Mouse (Mus musculus) adrenal gland, adult 18-20 months (tissue): ENCODE results near the gene Cd247. TPM values are rescaled to one million over a fixed set of nuclear protein-coding genes. Genes with fewer than 3 reads are reported as not detected.
A peak's percentile ranks its signal among the peaks of the same experiment; 100 is the strongest.
"Not testable (repeated sequence)": the region's sequence is repeated elsewhere in the genome, so short reads cannot be mapped to it uniquely, and the experiment has no call there.

Experiments
- DNase-seq, 2 experiments: peaks; one replicate each; pipeline ENCODE4 v3.0.0; 2021 to 2022; ENCODE audit warnings: low spot score in 2 of 2
- long read RNA-seq, 2 experiments: library from polyadenylated mRNA; stranded (forward); transcript quantifications; one replicate each; pipeline ENCODE4 v2.0.0; 2021
- total RNA-seq, 2 experiments: library from RNA; stranded (reverse); gene quantifications; 1 replicate in 1 of 2; 2 replicates in 1 of 2; pipeline ENCODE4 v1.2.3; 2021

Gene Cd247
- total RNA-seq: under 1 TPM; 0.20 to 0.74 TPM
- long read RNA-seq, experiment 1, partial matches to known transcripts: 0 of 1 reads
- long read RNA-seq, experiment 1, other reads (novel, unspliced or antisense): 1 of 1 reads
- long read RNA-seq, experiment 2: 0 reads

DNA sequence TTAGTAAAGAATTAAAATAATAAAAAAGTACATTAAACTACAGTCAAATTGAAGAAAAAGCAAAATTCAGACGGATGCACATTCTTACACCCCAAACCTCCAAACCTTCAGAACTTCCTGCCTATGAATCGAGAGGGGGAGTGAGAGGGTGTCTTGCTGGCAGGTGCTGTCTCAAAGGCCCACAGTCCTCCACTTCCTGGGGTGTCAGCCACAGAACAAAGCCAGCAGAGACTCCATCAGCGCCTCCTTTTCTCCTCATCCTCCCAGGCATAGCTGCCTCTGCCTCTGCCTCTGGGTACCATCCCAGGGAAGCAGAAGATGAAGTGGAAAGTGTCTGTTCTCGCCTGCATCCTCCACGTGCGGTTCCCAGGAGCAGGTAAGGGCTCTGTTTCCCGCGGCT, at the start of gene Cd247:
Gene Cd247, plus strand, starts transcription at position 171 of the 400 bp plus-strand sequence.
- no peak for DNase-seq

- DNase-seq: no peak
Measured at GRCm38 (mm10) chr1:165738985-165739384, 49.5 kb upstream of the Cd247 start.

GRCm38 (mm10) chr1:165741989-165742388, 46.5 kb upstream of the Cd247 start:
- DNase-seq: no peak

DNA sequence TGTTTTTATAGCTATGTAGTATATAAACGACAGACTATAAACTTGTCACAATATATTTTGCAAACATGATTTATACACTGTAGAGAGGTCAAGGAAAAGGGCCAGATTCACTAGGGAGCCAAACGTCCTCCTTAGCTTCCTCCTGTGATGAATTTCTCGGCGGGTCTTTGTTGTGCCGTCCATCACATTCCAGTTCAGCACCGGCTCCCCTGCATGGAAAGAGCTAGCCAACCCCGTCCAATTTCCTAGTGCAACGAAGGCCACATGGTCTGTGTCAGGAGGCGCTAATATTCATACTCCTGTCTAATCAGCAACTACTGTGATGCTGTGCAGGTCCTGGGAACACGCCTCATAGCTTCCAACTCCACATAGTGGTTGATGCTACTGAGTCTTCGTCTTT, 40.4 kb upstream of the Cd247 start:
- DNase-seq: no peak

- DNase-seq: no peak
Measured at GRCm38 (mm10) chr1:165751142-165751541, 37.3 kb upstream of the Cd247 start.

GRCm38 (mm10) chr1:165751838-165752237, 36.6 kb upstream of the Cd247 start:
- DNase-seq: no peak

- no peak for DNase-seq
Measured at GRCm38 (mm10) chr1:165754205-165754604, 34.3 kb upstream of the Cd247 start.

DNA sequence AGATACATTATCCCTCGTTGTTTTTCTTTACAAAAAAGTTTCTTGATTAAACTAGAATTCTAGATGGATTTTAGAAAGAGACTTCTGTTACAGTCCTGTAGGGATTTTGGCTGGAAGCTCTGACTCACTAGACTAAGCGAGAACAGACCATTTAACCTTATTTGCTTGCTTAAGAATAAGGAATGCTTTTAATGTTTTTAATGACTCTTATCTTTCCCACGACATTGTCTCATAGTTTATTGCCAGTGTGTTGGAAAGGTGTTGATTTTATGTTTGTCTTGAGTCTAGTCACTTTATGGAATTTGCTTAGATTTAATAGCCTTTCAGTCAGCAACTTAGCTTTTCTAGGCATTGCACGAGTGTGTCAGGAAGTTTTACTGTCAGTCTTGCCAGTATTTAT, 33.3 kb upstream of the Cd247 start:
- no peak for DNase-seq

DNA sequence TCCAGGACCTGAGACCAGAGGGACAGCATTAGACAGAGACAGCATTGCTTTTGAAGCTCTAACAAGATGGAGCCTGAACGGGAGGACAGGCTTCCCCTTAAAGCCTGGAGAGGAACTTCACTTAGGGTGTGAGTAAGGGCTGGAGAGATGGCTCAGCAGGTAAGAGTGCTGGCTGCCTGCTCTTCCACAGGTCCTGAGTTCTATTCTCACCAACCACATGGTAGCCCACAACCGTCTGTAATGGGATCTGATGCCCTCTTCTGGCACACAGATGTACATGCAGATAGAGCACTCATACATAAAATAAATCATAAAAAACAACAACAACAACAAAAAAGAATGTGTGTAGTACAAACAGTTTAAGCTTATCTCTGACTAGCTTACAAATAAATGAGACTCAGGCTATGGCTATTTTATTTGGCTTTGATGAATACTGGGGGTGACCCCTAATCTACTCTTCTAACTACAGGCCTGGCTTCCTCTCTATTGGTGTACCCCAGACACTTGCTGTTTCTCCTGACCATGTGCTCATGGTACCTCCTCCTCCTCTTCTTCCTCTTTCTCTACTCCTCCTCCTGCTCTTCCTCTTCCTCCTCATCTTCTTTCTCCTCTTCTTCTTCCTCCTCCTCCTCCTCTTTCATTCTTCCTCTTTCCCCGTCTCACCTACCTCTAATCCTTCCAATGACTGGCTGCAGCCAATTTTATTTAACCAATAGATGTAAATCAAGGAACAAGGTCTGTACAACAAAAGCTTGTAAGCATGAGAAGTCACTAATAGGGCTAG, 26.8 kb upstream of the Cd247 start:
- no peak for DNase-seq

DNA sequence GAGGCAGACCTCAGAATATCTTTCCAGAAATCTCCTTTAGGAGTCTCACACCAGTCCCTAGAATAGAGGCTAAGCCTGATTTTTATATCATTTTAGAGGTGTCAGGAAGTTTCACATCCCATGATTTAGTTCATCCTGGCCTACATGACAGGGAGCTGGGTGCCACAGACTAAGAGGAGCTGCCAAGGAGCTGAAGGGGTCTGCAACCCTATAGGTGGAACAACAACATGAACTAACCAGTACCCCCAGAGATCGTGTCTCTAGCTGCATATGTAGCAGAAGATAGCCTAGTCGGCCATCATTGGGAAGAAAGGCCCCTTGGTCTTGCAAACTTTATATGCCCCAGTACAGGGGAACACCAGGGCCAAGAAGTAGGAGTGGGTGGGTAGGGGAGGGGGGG, 26.0 kb upstream of the Cd247 start:
- not testable (repeated sequence) for DNase-seq

- DNase-seq: no peak
Measured at GRCm38 (mm10) chr1:165762914-165763634, 25.4 kb upstream of the Cd247 start.

GRCm38 (mm10) chr1:165763635-165764372, 24.7 kb upstream of the Cd247 start, which contains the start of gene Creg1:
Creg1 (plus strand) TSS chr1:165763746.
- DNase-seq: peak; percentile 90 to 91

GRCm38 (mm10) chr1:165764571-165764970, 23.9 kb upstream of the Cd247 start:
- no peak for DNase-seq

DNA sequence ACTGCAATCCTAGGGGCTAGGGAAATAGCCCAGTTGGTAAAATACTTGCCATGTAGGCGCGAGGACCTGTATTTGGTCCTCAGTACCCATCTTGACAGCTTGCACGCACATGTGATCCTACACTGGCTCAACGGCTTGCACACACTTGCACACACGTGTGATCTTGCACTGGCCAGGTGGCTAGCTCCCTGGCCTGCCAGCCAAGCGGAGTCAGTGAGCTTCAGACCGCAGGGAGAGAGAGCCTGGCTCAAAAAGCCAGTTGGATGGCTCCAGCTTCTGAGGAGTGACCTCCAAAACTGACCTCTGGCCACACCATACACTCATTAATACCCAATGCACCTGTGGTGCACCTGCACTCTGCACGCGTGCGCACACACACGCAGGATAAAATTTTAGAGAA, 23.4 kb upstream of the Cd247 start:
- DNase-seq: no peak

DNA sequence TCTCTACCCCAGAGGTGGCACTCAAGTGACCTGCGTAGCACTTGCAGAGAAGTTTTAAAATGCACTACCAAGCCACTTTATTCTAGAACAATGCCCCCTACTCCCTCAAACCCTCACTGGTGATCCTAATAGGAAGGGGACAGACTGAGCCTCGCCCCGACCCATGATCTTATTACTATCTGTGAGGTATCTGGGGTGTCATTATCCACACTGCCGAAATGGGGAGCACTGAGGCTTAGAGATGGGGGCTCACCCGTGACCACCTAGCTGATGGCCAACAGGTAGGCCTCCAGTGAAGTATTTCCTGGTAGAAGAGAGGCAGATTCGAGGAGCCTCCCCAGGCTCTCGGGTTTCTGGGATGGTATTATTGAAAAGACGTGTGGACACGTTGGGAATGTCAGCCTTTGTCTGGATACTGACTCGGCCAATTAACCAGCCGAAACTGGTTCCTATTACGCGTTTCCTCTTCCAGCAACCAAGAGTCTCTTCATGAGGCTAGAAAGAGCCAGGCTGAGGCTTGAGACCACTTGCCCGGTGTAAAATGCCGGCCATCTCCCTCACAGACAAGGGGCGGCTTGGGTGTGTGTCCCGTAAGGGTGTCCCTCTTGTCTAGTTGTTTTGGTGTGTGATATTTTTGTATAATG, 22.7 kb upstream of the Cd247 start:
- DNase-seq: no peak

GRCm38 (mm10) chr1:165766295-165766890, 22.1 kb upstream of the Cd247 start:
- no peak for DNase-seq

DNA sequence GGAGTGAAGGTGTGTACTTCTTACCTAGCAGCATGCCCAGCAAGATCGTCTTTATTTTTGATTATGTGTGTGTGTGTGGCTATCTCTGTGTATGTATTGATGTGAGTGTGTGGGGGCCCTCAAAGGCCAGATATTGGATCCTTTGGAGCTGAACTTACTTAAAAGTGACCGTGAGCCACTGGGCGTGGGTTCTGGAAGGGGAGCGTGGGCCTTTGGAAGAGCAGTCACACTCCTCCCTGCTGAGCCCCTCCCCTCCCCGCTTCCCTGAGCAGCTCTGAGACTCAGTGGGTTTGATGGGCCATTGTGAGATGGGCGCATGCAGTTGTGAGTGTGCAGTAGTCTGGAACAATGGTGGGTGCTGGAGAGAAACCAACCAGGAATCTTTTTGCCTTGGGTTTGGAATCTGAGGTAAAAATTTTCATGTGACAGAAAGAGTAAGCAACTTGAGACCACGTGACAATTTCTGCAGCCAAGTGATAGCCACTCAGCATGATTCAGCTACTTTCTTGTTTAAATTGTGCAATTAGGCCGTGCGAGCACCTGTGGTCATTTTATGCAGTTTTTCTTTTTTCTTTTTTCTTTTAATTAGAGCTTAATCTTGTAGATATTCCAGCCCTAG, 19.5 kb upstream of the Cd247 start:
- no peak for DNase-seq

DNA sequence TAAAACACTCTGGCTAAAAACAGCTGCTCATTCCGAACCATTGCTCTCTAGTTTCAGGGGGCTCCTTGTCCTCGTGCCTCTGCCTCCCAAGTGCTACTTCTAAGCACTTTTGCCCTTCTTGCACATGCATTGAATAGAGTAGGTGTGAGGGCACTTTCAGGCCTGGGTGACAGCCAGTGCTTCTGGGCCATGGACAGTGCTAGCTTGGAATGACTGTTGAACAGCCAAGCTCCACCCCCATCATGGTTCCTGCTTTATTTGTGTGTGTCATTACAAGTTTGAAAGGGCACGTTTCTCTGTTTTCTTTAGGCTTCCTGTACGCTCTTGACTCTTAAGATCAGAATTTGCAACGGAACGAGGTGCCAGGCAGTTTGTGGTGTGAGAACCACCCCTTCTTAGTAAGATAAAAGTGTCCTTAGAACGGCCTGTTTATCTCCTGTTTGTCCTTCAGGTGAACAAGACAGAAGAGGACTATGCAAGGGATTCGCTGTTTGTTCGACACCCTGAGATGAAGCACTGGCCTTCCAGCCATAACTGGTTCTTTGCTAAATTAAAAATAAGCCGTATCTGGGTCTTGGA, 18.2 kb upstream of the Cd247 start:
- DNase-seq: no peak

- peak; percentile 76 to 77 for DNase-seq
Measured at GRCm38 (mm10) chr1:165771491-165771897, 17.0 kb upstream of the Cd247 start.

GRCm38 (mm10) chr1:165771998-165772397, 16.5 kb upstream of the Cd247 start:
- no peak for DNase-seq
